Mouse (Mus musculus) spleen, adult 2 months (tissue): Measurements from ENCODE around the gene Cdkl3.

Experiments used
- CTCF ChIP-seq: fragments of 200-500 bp; IDR thresholded peaks from 2 replicates; pipeline ENCODE4 v1.5.1; 2011; ENCODE audit warnings: mild to moderate bottlenecking, inconsistent platforms; ENCODE audit not compliant: insufficient read depth, insufficient read length, insufficient replicate concordance; ENCODE audit errors: extremely low read depth
- POLR2A ChIP-seq: fragments of 200-500 bp; IDR thresholded peaks from 2 replicates; pipeline ENCODE4 v1.6.1; 2011; ENCODE audit warnings: low read depth, low read length, inconsistent platforms

DNA sequence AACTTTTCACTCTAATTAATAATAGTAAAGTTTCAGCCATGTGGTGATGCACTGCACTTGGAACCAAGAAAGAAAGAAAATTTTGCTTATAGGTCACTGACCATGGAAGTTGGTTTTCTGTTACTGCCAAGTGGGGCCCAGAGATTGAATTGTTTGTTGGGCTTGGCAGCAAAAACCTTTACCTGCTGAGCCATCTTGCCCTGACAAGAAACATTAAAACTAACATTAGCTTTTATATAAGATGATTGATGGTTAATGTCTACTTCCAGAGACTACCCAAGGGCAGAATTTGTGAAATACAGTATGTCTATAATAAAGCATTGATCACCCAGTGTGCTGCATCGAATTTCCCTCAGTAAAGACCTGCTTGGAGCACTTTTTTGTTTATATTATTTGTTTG, 102.4 kb downstream of the Cdkl3 start:
- TF ChIP-seq POLR2A (no peak), CTCF (no peak)
